Mouse (Mus musculus) thymus, postnatal 0 days (tissue): ENCODE data around the gene 4931414P19Rik. TPM values are rescaled to one million over a fixed set of nuclear protein-coding genes. Genes with fewer than 3 reads are reported as not detected.

ENCODE experiments used
- DNase-seq: peaks from one replicate; pipeline ENCODE4 v3.0.0-alpha.2; 2015; ENCODE audit warnings: low spot score
- polyA plus RNA-seq: library from polyadenylated mRNA; unstranded; fragments of >200 nt; fragmentation: Nextera tagmentation; extraction: Ambion mirVana; gene quantifications from 2 replicates; pipeline ENCODE4 v1.2.1, GENCODE M21; 2015

Gene 4931414P19Rik
- polyA plus RNA-seq, 1 experiment from 2014 or later: 4.7 TPM

DNA sequence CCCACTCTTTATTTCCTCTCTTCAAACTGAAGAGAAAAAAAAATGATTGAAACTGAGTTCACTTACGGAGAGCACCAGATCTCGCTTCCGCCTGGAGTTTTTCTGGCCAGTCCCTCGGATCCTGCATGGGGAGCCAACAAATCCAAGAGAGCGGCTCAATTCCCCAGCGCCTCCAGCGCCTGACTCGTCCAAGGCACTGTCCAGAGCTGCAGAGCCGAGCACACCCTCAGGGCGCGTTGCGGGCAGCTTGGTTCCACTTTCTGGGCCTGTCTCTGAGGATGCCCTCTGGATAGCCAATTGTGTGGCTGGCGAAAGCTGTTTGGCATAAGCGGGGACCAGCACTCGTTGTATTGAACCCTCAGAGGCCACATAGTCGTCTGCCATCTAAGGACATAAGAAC lies 14.7 kb downstream of the 4931414P19Rik start:
- no peak for DNase-seq

DNA sequence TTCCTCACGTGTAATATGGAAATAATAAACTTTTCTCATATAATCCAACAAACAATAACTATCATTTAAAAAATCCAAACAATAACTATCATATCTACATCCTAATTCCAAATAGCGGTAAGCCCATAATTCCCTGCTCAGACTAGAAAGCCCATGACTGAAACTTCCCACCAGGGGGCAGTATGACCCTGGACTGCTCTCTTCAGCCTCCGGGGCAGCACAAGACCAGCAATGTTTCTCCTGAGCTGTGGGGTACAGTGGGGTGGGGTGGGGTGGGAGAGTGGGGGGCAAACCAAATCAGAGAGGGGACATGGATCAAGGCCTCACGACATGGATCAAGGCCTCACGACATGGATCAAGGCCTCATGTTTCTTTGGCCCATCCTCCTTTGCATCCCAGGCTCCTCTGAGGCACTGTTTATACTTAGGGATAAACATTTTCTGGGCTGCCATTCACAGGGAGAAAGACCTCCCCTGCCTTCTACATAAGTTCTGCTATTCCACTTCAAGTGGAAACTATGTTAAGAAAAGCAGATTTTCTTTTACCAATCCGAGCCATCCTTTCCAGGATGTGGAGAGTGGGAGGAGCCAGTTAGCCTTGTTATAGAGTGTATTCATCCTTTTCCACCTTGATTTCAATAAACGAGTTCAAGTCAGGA lies 22.0 kb downstream of the 4931414P19Rik start:
- DNase-seq: peak; percentile 58

DNA sequence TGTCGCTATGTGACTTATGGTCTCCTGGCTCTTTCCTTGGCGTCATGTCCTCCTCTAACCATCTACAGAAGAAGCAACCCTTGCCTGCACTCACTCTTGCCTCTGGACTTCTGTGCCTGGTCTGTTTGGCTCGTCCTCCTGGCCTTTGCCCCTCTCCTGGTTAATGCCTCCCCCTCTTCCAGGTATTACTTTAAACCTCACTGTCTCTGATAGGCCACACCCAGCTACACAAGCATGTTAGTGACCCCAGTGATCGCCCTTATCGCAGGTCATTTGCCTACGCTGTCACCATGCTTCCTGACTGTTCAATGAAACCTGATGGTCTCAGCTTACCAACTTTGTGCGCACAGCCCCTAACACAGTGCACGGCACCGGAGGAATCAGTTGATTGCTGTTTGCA lies 23.3 kb downstream of the 4931414P19Rik start:
- DNase-seq: no peak

DNA sequence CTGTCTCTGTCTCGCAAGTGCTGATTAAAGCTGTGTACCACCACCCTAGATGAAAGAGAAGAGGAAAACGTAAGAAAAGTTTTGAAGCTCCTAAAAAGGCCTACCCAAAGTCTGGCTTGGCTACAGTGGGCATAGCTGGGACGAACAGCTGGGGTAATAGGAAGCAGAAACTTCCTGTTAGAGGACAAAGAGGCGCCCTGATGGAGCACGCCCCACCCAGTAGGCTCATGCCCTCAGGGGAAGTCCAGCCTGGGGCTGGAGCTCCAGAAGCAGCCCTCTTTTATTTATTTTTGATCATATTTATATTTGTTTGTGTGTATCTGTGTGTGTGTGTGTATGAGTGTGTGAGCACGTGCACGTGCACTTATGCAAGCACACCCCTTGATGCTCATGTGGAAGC lies 26.2 kb downstream of the 4931414P19Rik start:
- no peak for DNase-seq

DNA sequence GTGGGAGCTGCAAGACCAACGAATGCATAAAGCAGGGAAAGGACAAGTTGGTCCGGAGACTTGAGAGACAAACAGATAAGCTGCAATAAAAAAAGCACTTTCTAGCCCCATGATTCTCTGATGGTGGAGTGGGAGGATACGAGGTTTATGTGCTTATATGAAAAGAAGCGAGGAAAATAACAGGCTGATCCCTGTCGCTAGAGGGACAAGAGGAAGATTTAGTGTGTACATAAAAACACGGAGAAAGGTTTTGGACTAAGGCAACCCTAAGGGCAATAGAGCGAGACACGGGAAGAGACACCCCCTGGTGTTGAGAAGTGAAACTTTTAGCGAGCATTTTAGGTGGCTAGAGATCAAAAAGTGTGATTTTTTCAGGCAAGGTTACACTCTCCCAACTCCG lies 27.7 kb downstream of the 4931414P19Rik start:
- peak; percentile 73 for DNase-seq

DNA sequence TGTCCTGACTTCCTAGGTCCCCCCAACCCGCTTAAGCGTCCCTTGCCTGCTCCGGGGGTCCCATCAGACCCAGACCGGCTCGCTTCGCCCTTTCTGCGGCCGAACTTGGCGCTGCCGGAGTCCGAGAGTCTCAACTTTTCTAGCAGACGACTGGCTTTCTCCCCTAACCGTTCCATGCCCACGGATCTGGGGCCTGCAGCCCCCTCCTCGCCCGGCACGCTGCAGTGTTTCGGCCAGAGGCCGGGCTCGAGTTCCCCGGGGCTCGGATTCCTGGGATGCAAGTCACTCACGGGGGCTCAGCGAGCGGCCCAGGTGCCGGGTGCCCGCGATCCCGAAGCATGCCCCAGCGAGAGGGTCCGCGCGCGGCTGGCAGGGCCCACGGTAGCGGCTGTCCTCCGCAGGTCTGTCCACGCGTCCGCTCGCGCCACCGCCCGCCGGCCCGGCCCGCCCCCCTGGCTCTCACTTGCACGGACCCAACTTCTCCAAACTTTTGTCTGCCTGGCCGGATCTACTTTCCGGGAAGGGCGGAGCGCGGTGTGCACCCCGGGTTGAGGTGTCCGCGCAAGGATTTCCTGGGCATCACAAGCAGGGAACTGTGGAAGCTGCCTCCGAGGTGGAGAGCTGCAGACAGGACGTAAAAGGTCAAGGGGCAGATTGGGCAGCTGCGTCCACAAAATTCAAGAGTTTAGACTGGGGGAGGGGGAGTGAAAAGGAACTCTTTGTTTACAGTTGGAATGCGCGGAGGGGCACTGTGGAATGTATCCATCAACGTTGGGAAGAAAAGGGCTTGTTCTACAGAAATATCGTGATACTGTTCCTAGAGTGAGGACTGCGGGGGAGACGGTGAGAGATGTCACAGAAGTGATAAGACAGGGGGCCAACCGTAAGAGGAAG lies 28.5 kb downstream of the 4931414P19Rik start, which contains the start of gene Ajuba:
Gene Ajuba (minus strand): TSS at position 470 of the 894 bp plus-strand sequence.
- peak; percentile 46 for DNase-seq

DNA sequence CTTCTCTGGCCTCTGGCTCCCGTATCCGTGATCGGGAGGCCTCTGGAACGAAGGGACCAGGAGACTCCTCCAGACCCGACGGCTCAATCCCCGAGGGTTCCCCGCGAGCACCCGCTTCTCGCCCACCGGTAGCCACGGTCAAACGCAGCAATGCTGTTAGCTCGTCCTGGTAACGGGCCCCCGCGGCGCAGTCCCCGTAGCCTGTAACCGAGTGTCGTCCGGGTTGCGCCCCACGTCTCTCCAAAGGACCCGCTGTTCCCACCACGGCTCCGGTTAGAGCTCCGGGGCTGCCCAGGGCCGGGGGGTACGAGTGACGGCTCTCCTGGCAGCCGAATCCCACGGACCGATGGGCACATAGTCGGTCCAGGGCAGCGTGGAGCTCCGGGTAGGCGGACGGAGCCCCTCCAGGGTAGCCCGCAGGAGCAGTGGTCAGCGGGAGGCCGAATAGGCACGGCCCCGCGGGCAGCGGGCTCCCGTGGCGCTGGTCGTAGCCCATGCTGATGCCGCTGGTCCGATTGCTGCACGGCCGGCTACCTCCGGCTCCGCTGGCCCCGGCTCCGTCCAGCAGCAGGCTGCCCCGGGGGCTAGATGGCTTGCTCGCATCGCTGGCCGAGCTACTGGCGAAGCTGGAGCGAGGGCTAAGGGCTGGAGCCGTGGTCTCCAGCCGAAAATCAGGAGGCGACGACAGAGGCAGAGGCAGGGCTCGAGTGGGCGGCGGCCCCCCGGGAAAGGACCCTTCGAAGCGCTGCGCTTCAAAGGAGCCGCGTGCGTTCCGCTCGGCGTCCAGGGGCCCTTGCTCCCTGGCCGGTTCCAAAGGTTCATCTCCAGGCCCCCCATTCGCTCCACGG lies 29.3 kb downstream of the 4931414P19Rik start:
- DNase-seq: peak; percentile 14

DNA sequence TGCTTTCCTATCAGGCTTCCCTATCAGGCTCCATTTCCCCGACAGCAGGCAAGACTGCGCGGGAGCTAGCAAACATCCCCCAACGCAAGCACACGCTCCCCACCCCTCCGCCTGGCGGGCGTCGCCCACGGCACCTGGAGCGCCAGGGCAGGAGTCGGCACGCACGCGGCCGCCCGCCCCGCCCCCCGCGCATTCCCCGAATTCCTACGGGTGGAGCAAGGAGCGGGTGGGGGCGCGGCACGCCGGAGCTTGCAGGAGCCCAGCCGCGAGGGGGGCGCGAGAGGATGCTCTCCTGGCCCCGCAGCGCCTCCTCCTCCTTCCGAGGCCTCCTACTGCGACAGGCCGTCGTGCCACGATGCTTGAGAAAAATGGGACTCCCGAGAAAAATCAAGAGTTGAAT lies 30.2 kb downstream of the 4931414P19Rik start:
- peak; percentile 30 for DNase-seq

DNA sequence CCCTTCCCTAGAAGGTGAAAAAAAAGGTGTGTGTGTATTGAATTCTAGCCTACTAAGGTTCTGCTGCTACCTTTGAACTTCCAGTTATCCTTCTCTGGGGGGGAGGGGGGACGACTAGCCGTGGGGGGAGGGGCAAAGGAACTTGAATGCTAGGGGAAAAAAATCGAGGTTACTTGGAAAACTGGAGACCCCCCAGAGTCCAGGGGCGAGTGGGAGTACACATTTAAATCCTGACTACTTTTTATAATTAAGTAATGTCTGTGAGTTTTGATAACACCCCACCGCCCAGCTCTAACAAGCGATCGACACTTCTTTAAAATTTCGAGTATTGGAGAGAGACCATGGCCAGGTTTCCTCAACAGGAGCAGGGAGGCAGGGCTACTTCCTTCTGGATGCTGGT lies 30.8 kb downstream of the 4931414P19Rik start:
- no peak for DNase-seq

DNA sequence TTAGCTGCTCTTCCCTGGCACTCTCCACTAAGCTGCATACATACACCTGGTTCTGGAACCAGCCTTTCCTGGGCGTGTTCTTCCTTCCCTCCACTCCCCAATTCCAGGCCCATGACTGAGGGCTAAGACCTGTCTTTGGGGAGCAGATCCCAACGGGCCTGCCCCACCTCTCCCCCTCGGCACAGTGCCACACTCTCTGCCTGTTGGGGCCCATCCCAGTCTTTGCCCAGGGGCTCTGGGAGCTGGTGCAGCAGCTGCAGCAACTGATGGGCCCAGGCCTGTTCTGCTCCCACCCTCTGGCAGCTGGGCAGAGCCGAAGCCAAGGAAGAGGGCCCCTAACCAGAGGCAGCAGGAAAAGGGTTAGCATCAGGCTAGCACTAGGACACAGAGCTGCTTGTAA lies 31.5 kb downstream of the 4931414P19Rik start:
- DNase-seq: no peak

DNA sequence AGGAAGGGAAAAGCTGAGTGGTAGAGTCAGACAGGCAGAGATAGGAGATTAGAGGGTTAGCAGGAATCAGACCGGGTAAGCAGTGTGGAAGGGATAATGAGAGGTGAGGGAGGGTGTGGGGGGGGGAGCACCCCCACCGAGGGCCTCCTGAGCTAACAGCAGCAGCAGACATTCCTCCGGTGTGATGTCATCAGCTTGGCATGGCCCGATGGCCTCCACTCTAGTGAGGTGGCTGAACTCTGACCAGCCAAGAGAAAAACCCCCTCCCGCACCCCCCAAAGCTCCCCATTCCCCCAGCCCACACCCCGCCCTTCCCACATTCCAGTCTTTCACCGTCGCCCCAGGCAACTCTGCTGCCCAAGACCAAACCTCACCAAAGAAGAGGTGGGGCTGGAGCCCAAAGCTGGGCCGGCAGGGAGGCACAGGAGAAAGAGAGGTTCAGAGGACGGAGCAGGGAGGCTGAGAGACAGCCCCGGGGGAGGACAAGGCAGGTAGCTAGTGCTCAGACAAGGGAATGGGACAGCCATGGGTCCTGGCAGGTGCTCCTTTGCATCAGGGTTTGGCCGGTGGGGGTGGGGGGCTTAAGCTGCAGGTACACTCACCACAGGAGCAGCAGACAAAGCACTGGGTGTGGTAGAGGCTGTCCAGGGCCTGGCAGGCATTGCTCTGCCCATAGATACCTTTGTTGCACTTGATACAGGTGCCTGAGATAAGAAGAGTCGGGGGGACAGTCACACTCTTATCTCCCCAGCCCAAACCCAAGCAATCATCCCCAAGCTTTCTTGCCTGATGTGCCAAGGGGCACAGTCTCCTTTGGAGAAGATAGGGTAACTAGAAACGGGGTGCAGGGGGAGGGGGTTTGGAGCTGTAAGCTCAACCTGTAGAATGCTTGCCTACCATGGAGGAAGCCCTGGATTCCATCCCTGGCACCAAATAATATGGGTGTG lies 32.7 kb downstream of the 4931414P19Rik start:
- DNase-seq: no peak

DNA sequence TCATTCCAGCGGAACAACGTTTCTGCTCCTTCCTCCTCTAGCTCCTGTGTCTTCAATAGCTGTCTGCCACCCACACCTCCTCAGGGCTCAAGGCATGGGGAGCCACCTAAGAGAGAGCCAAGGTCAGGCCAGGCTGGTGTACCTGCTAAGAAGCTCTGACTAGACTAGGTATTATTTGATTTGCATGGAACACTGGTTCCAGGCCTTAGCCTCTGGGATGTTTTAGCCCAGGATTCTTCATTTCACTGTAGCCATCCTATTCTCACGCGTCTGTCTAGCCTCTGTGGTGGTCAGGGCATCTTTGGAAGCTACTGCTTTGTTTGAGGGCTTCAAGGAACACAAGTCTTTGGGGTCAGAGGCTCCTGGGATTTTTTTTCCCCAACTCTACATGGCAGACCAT lies 33.7 kb downstream of the 4931414P19Rik start:
- no peak for DNase-seq

DNA sequence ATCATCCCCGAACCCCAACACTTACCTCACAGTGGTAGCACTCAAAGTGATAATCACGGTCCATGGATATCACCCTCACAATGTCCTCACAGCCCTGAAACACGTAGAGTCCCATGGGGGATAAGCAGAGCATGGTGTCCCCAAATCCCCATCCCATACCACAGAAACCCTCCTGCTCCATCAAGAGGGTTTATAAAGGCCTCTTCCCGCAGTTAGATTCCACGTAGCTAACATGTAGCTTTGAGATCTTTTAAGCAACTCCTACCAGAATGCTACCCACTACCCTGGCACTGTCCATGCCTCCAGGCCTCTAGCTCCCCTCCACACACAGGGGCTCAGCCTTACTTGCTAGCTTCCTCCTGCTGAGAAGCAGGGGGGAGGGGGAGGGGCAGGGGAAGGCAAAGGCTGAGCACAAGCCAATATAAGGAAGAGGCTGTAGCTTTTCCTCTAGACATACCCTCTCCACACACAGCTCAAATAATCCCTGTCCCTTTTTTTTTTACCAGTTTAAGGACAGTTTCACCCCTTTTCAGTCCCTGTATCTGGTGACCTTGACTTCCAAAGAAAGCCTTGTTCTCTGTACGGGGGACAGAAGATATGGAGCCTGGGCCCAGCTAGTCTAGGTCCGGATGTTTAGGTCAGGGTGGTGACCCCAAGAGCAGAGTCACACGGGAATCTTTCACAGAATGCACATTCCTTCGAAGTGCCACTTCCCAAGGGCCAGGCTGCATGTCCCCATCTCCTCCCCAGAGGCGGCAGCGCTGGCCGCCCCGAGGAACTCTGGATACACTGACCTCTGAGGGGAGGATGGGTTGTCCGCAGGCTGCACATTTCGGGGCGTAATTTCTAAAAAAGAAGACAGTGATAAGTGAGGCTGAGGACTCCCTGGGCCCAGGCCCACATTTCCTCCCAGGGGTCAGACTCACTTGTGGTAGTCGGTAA lies 36.1 kb downstream of the 4931414P19Rik start:
- peak; percentile 18 for DNase-seq

DNA sequence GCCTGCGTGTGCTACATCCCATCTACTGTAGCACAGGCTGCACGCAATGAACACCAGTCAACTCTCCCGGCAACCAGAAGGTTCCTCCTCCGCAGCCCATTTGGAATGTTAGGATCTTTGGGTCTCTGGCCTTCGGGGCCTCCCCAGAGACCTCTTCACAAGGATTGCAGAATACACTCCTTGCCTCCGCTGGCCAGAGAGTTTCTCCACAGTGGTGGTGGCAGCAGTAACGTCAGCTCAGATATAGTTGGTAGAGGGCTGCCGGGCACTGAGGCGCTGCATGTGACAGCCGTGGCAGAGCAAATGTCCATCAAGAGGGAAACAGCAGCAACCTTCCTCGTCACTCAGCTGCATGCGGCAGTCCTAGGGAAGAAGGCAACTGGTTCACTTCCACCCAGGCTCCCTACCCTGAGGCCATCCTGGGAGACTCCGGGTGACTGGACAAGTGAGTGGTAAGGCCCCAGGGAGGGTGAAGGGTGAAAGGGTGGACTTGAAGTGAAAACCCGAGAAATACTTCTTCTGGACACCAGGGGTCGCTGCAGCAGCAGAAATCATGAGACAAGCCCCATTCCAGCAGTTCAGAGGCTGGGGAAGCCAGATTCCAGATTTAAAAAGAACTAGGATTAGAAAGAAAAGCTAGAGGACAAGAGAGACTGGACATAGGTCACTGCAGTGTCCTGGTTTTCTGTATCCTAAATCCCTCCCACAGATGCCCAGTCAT lies 36.9 kb downstream of the 4931414P19Rik start:
- peak; percentile 65 for DNase-seq

DNA sequence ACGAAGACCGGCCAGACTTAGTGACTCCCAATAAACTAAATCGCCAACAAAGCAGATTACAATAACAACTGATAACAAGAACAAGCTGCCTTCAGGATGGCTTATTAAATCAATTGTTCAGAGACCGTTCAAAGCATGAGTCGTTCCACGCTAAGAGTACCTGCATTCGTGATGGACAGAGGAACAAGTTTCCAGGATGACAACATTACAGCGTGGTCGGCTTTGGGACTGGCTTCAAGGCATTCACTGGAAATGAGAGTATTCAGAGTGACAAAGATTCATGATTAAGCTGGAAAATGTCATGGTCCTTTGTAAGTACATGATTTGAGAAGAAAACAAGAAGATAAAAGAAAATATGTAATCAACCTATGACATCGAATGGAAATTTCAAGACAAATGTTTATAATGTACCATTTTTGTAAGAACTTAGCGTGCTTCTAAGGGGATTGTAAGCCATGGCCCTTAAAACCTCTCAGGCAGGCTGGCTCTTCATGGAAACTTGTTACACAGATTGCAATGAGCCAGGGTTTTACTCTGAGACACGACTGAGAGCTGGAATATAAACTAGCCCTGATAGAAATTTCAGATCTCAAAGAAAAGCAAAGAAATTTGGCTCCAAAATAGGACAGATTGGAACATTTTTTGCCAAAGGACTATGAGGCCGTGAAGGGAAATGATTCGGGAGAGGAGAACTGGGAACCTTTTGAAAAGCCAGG lies 45.1 kb downstream of the 4931414P19Rik start:
- DNase-seq: no peak

DNA sequence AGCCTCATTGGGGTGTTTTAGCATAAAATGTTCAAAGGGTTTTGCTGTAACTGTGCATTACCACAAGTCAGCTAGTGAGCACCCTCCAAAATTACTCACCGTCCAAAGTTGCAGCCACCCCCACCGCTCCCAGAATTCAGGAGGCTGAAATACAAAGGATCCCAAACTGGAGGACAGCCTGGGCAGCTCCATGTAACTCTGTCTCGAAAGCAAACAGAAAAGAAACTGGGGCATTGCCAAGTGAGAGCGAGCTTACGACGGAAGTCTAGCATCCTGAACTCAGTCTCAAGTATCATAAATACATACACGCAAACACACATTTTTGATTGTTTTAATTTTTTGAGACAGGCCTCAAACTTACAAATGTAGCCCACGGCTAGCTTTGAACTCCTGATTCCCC lies 48.5 kb downstream of the 4931414P19Rik start:
- no peak for DNase-seq

DNA sequence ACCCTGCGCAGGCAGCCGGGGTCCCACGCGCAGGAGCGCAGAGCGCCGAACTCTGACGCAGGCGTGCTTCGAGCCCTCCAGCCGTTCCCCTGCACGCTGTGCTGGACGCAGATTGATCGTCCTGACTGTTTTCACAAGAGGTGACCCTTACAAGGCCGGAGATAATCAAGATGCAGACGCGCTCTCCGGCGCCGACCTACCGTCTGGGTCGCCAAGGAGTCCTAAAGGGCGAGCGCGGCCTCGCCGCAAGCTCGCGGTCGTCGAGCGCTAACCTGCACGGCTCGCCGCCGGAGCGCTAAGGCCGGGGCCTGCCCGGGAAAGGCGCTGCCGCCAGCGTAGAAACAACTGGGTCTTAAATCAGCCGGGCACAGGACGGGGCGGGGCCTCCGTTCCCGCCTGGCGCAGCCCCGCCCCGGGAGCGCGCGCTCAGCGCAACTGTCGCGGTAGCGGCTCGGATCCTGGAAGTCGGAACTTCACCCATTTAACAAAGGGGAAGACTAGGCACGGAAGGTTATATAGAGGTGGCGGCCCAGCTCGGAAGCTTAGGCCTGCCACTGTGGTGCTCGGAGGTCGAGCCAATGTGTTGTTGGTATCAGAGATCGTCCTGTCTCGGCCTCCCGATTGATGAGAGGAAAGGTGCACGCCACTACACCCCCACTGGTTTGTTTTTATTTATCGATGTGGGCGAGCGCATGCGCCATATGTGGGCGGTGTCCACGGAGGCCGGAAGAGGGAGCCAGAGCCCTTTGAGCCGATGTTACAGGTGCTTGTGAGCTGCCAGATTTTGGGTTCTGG lies 51.6 kb downstream of the 4931414P19Rik start, which contains the start of gene Haus4:
Gene Haus4 (minus strand): TSS at position 642 of the 795 bp plus-strand sequence.
- peak; percentile 88 for DNase-seq
